Mouse (Mus musculus) B cell, adult 2 months (primary cell): ENCODE data around the gene Hhipl2.
A peak's percentile ranks its signal among the peaks of the same experiment; 100 is the strongest.
"Not testable (repeated sequence)": the region's sequence is repeated elsewhere in the genome, so short reads cannot be mapped to it uniquely, and the experiment has no call there.

Experiments used
- DNase-seq, 2 experiments: peaks; one replicate each; pipeline ENCODE4 v3.0.0; 2022

Hhipl2 gene

GRCm38 (mm10) chr1:183417873-183418272 lies at the start of gene Hhipl2:
Gene Hhipl2 (plus strand): TSS chr1:183418215.
- DNase-seq, result no peak

- peak in 1 of 2 experiments; percentile 8 for DNase-seq
These were observed 49.2 kb upstream of the Hhipl2 start for GRCm38 (mm10) chr1:183368601-183369400.

- peak; percentile 95 for DNase-seq
These were observed 48.5 kb upstream of the Hhipl2 start, which contains the start of gene Mia3 for GRCm38 (mm10) chr1:183369427-183370014. Gene Mia3 (minus strand): TSS chr1:183369553.

GRCm38 (mm10) chr1:183374728-183375127 lies 43.3 kb upstream of the Hhipl2 start:
- peak; percentile 8 to 11 for DNase-seq

- no peak for DNase-seq
These were observed 41.0 kb upstream of the Hhipl2 start for GRCm38 (mm10) chr1:183377045-183377444.

GRCm38 (mm10) chr1:183378321-183378941 lies 39.6 kb upstream of the Hhipl2 start:
- DNase-seq, result no peak

GRCm38 (mm10) chr1:183379376-183379775 lies 38.6 kb upstream of the Hhipl2 start:
- not testable (repeated sequence) for DNase-seq

GRCm38 (mm10) chr1:183381816-183382215 lies 36.2 kb upstream of the Hhipl2 start:
- DNase-seq, result no peak

- no peak for DNase-seq
These were observed 35.4 kb upstream of the Hhipl2 start for GRCm38 (mm10) chr1:183382621-183383020.

GRCm38 (mm10) chr1:183387421-183387820 lies 30.6 kb upstream of the Hhipl2 start:
- DNase-seq, result not testable (repeated sequence)

GRCm38 (mm10) chr1:183388426-183389406 lies 29.3 kb upstream of the Hhipl2 start, which contains the start of gene Taf1a:
Gene Taf1a (plus strand): TSS chr1:183388981.
- peak; percentile 89 to 90 for DNase-seq

- no peak for DNase-seq
These were observed 14.6 kb upstream of the Hhipl2 start for GRCm38 (mm10) chr1:183403396-183403795.

GRCm38 (mm10) chr1:183414081-183414727 lies 3.8 kb upstream of the Hhipl2 start:
- no peak for DNase-seq

GRCm38 (mm10) chr1:183419741-183420140 lies 1.7 kb downstream of the Hhipl2 start:
- DNase-seq, result no peak

GRCm38 (mm10) chr1:183420296-183420695 lies 2.3 kb downstream of the Hhipl2 start:
- DNase-seq, result no peak

GRCm38 (mm10) chr1:183424100-183424499 lies 6.1 kb downstream of the Hhipl2 start:
- DNase-seq, result peak; percentile 6 to 13

- DNase-seq, result no peak
These were observed 16.9 kb downstream of the Hhipl2 start for GRCm38 (mm10) chr1:183434918-183435317.

- DNase-seq, result peak; percentile 65 to 66
These were observed 21.0 kb downstream of the Hhipl2 start for GRCm38 (mm10) chr1:183439036-183439435.

GRCm38 (mm10) chr1:183442015-183442774 lies 24.2 kb downstream of the Hhipl2 start:
- DNase-seq, result peak; percentile 80

- no peak for DNase-seq
These were observed 35.1 kb downstream of the Hhipl2 start for GRCm38 (mm10) chr1:183453066-183453465.
